Comparison of ENCODE assay signal across 8 mouse cellular contexts in the genomic region with DNA sequence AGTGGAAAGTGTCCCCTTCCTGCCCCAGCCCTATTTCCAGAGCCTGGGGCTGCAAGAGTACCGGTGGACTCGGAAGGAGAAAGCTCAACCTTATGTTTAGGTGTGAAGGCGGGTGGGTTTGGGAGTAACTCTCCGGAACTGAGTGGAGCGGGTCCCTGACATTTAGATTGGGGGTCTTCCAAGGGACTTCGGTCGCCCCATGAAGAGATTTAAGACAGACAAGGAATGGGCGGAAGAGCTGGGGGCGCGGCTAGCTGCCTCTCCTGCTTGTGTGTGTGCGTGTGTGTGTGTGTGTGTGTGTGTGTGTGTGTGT.
DNase-seq lines count a peak whose midpoint lies in the region; ATAC-seq and TF ChIP-seq lines count a peak whose summit lies in the region.

No protein-coding gene starts in this region.

- H3K9ac ChIP-seq in ES-Bruce4 (ENCODE audit: low read depth, poor library complexity, severe bottlenecking): peak overlapping the region; percentile 59
- peak overlapping the region; percentile 88 for H3K9ac ChIP-seq in heart, embryonic 16.5 days (ENCODE audit: low read length)
- no peak overlapping the region; the same call in 1 of the 2 replicates for H3K9ac ChIP-seq in liver, postnatal 0 days (replicated peaks)

- peak overlapping the region; percentile 97 for H3K4me2 ChIP-seq in heart, embryonic 16.5 days (ENCODE audit: low read depth, low read length)
- H3K4me2 ChIP-seq in liver, postnatal 0 days (ENCODE audit: low read depth, low read length): peak overlapping the region; percentile 94

- no peak for TF ChIP-seq POLR2A in ES-Bruce4 (IDR thresholded peaks at IDR 0.05; ENCODE audit: insufficient read depth, low read length)

- no peaks in the 10 kb centered on the region for H3K36me3 ChIP-seq in ES-Bruce4 (ENCODE audit: control insufficient read depth, insufficient read depth, low read length, poor library complexity, severe bottlenecking)
- H3K36me3 ChIP-seq in heart, embryonic 16.5 days (ENCODE audit: control insufficient read depth, insufficient read depth): no peaks in the 10 kb centered on the region
- no peaks in the 10 kb centered on the region for H3K36me3 ChIP-seq in liver, postnatal 0 days (replicated peaks; ENCODE audit: insufficient read depth, low read length)

- H3K27me3 ChIP-seq in ES-Bruce4 (ENCODE audit: control insufficient read depth, insufficient read depth, low read length, poor library complexity, severe bottlenecking): peaks cover 7% of the 10 kb centered on the region; the same call in 1 of the 2 replicates
- no peaks in the 10 kb centered on the region for H3K27me3 ChIP-seq in heart, embryonic 16.5 days (ENCODE audit: control insufficient read depth, insufficient read depth, low read length)
- H3K27me3 ChIP-seq in liver, postnatal 0 days (ENCODE audit: insufficient read depth, low read length): peaks cover 16% of the 10 kb centered on the region

- H3K4me1 ChIP-seq in ES-Bruce4 (ENCODE audit: control insufficient read depth, insufficient read depth, low read length): no peaks in the 10 kb centered on the region
- H3K4me1 ChIP-seq in heart, embryonic 16.5 days (ENCODE audit: control insufficient read depth, insufficient read depth, low read length): peaks cover 8% of the 10 kb centered on the region
- 0 out of 2 replicates have a peak, but pooled peaks cover 4% of the 10 kb centered on the region for H3K4me1 ChIP-seq in liver, postnatal 0 days (ENCODE audit: insufficient read depth)

- H3K27ac ChIP-seq in ES-Bruce4 (ENCODE audit: insufficient read depth, low read length): no peak overlapping the region
- no peak overlapping the region for H3K27ac ChIP-seq in heart, embryonic 16.5 days (ENCODE audit: low read length)
- H3K27ac ChIP-seq in liver, postnatal 0 days (ENCODE audit: low read depth): no peak overlapping the region

- H3K9me3 ChIP-seq in ES-Bruce4 (replicated peaks; ENCODE audit: control insufficient read depth, insufficient read depth, low read length, poor library complexity, severe bottlenecking): no peaks in the 10 kb centered on the region
- no peaks in the 10 kb centered on the region for H3K9me3 ChIP-seq in heart, embryonic 16.5 days (replicated peaks; ENCODE audit: control insufficient read depth, low read length)
- no peaks in the 10 kb centered on the region for H3K9me3 ChIP-seq in liver, postnatal 0 days (ENCODE audit: low read length)

- no peak for ATAC-seq in heart, embryonic 16.5 days (replicated peaks; ENCODE audit: extremely low read depth, insufficient read depth, low FRiP score)
- ATAC-seq in liver, postnatal 0 days: peak; percentile 18; the same call in 1 of the 2 replicates

- 3% methylated on average over 11 of the region's 11 CpGs for WGBS in heart, embryonic 16.5 days
- 12% methylated on average over 11 of the region's 11 CpGs for WGBS in liver, postnatal 0 days (ENCODE audit: insufficient replicate concordance)

- TF ChIP-seq CTCF in ES-Bruce4 (IDR thresholded peaks at IDR 0.05; ENCODE audit: low read depth, low read length): no peak
- no peak for TF ChIP-seq CTCF in liver, postnatal 0 days (IDR thresholded peaks at IDR 0.05; ENCODE audit: low read depth)

- H3K4me3 ChIP-seq in ES-Bruce4 (ENCODE audit: low read depth, low read length): peak overlapping the region; percentile 67
- peak overlapping the region; percentile 88 for H3K4me3 ChIP-seq in heart, embryonic 16.5 days (ENCODE audit: low read length)
- H3K4me3 ChIP-seq in liver, postnatal 0 days (ENCODE audit: low read depth, low read length): peak overlapping the region; percentile 67

- DNase-seq in cerebellum, postnatal 25 days: peak; percentile 18 to 26
- DNase-seq in cerebellum, adult 8-10 months: no peak
- no peak for DNase-seq in liver, postnatal 0 days
- DNase-seq in Muller cell, postnatal 12 days (ENCODE audit: inconsistent ontology term): no peak
- DNase-seq in right cerebral cortex, adult 18-20 months: no peak
- DNase-seq in thymus, postnatal 14 days: no peak

- no peak for TF ChIP-seq EP300 in ES-Bruce4 (IDR thresholded peaks at IDR 0.05; ENCODE audit: insufficient read depth, low read depth, low read length)
- no peak for TF ChIP-seq EP300 in liver, postnatal 0 days (IDR thresholded peaks at IDR 0.05; ENCODE audit: low read depth)

Comparison
In these comparisons a context has a peak if more than half of its experiments do, and no peak if none do; other contexts are left out.
1. DNase-seq: peak in cerebellum, postnatal 25 days (2 of 2); none in cerebellum, adult 8-10 months (single experiment), liver, postnatal 0 days (single experiment), Muller cell, postnatal 12 days (single experiment), right cerebral cortex, adult 18-20 months (single experiment) and thymus, postnatal 14 days (single experiment).
2. Peak in every context shown above with its lines, with median percentiles within 50 percentile points of each other: H3K4me3 ChIP-seq.